8 mouse cellular contexts compared by ENCODE assay signal in the genomic region with DNA sequence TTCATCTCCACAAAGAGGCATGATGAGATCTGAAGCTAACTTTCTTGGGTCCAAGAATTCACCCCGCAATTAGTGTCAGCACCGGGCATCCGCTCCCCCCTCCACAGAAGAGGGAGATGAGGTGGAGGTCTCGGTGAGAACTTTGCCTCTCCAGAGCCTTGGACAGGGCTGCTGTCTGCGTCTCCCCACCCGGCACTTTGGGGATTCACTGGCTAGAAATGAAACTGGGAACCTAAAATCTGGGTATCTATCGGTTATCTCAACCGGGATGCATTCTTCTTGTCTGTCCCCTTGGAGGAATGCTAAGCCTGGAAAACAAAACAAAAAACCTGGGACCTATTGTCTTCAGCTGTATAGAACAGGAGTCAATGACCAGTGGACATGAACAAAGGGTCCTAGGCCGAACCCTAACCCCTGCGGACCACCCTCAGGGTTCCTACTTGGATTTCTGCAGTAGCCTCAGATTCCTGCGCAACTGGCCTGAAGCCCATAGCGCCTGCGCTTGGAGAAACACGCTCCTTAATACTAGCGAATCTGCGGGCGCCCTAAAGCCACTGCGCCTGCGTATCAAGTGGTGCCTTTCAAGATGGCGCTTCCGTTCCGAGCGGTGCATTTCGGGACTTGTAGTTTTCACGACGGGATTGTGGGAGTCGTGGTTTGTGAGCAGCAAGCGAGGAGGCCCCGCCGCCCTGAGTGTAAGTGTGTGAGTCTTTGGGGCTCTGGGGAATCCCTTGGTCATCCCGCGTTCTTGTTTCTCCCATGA. TPM values are rescaled to one million over a fixed set of nuclear protein-coding genes. Genes with fewer than 3 reads are reported as not detected.
DNase-seq lines count a peak whose midpoint lies in the region; ATAC-seq lines count a peak whose summit lies in the region.

Gene Smim11, plus strand, starts transcription at position 638 of the 763 bp plus-strand sequence.

- H3K4me3 ChIP-seq in heart, embryonic 10.5 days: peak within 1 kb of the TSS; percentile 78
- H3K4me3 ChIP-seq in kidney, embryonic 15.5 days (replicated peaks): peak within 1 kb of the TSS; percentile 70

- H3K27me3 ChIP-seq in heart, embryonic 10.5 days (ENCODE audit: insufficient read depth, poor library complexity, severe bottlenecking): no peaks in the 10 kb centered on the region
- no peaks in the 10 kb centered on the region for H3K27me3 ChIP-seq in kidney, embryonic 15.5 days

- peak within 1 kb of the TSS; percentile 69 for H3K4me2 ChIP-seq in kidney, embryonic 15.5 days

- H3K4me1 ChIP-seq in heart, embryonic 10.5 days: peaks cover 26% of the 10 kb centered on the region
- H3K4me1 ChIP-seq in kidney, embryonic 15.5 days: peaks cover 21% of the 10 kb centered on the region

- 11% methylated on average over 32 of the region's 32 CpGs for WGBS in heart, embryonic 10.5 days
- WGBS in kidney, embryonic 15.5 days: 11% methylated on average over 32 of the region's 32 CpGs

- no peaks in the 10 kb centered on the region for H3K9me3 ChIP-seq in heart, embryonic 10.5 days
- H3K9me3 ChIP-seq in kidney, embryonic 15.5 days (replicated peaks): no peaks in the 10 kb centered on the region

- DNase-seq in B cell, adult 2 months: peak; percentile 92
- peak; percentile 99 for DNase-seq in brain, adult 2 months (ENCODE audit: low read depth, low spot score)
- DNase-seq in heart, embryonic 10.5 days (ENCODE audit: low spot score): peak; percentile 98
- peak; percentile 95 for DNase-seq in liver
- peak; percentile 88 to 94 for DNase-seq in spleen, postnatal 4 days (ENCODE audit: low spot score in 2 of 2)

- ATAC-seq in erythroblast, adult 5-6 weeks (replicated peaks; ENCODE audit: low FRiP score, poor library complexity, severe bottlenecking): peak; percentile 96
- peak; percentile 95 for ATAC-seq in kidney, embryonic 15.5 days (replicated peaks; ENCODE audit: low FRiP score)
- ATAC-seq in monocyte, adult 5-6 weeks (replicated peaks; ENCODE audit: insufficient number of reproducible peaks, low FRiP score, low TSS enrichment, poor library complexity, severe bottlenecking): peak; percentile 92

- H3K36me3 ChIP-seq in heart, embryonic 10.5 days: peaks cover 7% of the 10 kb centered on the region
- H3K36me3 ChIP-seq in kidney, embryonic 15.5 days: peaks cover 8% of the 10 kb centered on the region; the same call in 1 of the 2 replicates

- H3K27ac ChIP-seq in heart, embryonic 10.5 days: peak within 1 kb of the TSS; percentile 92
- peak within 1 kb of the TSS; percentile 66 for H3K27ac ChIP-seq in kidney, embryonic 15.5 days

- H3K9ac ChIP-seq in kidney, embryonic 15.5 days: peak within 1 kb of the TSS; percentile 71

RNA-seq across cellular contexts. Expression of gene Smim11, which starts in this region (rescaled TPM):
- 15.3 and 15.4 TPM in 2 replicates for total RNA-seq in erythroblast, adult 5-6 weeks (2015; ENCODE audit: low replicate concordance)
- 26.5 and 32.6 TPM in 2 replicates for total RNA-seq in erythroblast, adult 5-6 weeks (2017; ENCODE audit: low replicate concordance)
- polyA plus RNA-seq in heart, embryonic 10.5 days (2016; fragmentation: Nextera tagmentation; extraction: Ambion mirVana): 114 and 117 TPM in 2 replicates
- polyA plus RNA-seq in kidney, embryonic 15.5 days (2015; fragmentation: Nextera tagmentation; extraction: Ambion mirVana): 126 and 141 TPM in 2 replicates
- total RNA-seq in monocyte, adult 5-6 weeks (2017): 47.9 to 91.8 TPM (median 57.4 TPM) in 3 replicates

Comparison
In these comparisons a context has a peak if more than half of its experiments do, and no peak if none do; other contexts are left out.
1. Peak in every context shown above with its lines: DNase-seq, ATAC-seq, H3K4me3 ChIP-seq and H3K27ac ChIP-seq.